Mouse (Mus musculus) hindbrain, embryonic 15.5 days (tissue): ENCODE measurements around the gene Uvssa. TPM values are rescaled to one million over a fixed set of nuclear protein-coding genes. Genes with fewer than 3 reads are reported as not detected.

Source experiments
- ATAC-seq: fragments of 200-750 bp; cut with Nextera tagmentation; 2 replicates; pipeline ENCODE4 v1.8.0; 2017; ENCODE audit warnings: low read depth, moderate number of reproducible peaks, moderate TSS enrichment; ENCODE audit not compliant: low FRiP score
- H3K27ac ChIP-seq: fragments of 300-500 bp; sonication (generic); replicated peaks from 2 replicates; pipeline ENCODE4 v1.5.1; 2015; ENCODE audit warnings: mild to moderate bottlenecking, inconsistent platforms
- H3K27me3 ChIP-seq: fragments of 300-500 bp; sonication (generic); 2 replicates; pipeline ENCODE4 v1.6.1; 2015; ENCODE audit warnings: control low read depth, inconsistent platforms
- H3K36me3 ChIP-seq: fragments of 300-500 bp; sonication (generic); 2 replicates; pipeline ENCODE4 v1.6.1; 2015; ENCODE audit warnings: control low read depth, inconsistent platforms
- H3K4me1 ChIP-seq: fragments of 300-500 bp; sonication (generic); replicated peaks from 2 replicates; pipeline ENCODE4 v1.6.1; 2015; ENCODE audit warnings: control low read depth, inconsistent platforms
- H3K4me2 ChIP-seq: fragments of 300-500 bp; sonication (generic); 2 replicates; pipeline ENCODE4 v1.6.1; 2015; ENCODE audit warnings: moderate library complexity, mild to moderate bottlenecking, inconsistent platforms
- H3K4me3 ChIP-seq: fragments of 300-500 bp; sonication (generic); 2 replicates; pipeline ENCODE4 v1.5.1; 2015; ENCODE audit warnings: mild to moderate bottlenecking, inconsistent platforms
- H3K9ac ChIP-seq: fragments of 300-500 bp; sonication (generic); 2 replicates; pipeline ENCODE4 v1.6.1; 2015; ENCODE audit warnings: inconsistent platforms
- H3K9me3 ChIP-seq: fragments of 300-500 bp; sonication (generic); 2 replicates; pipeline ENCODE4 v1.6.1; 2016; ENCODE audit warnings: control low read depth, inconsistent platforms
- WGBS: fragments of 180-500 bp; shearing (Covaris S2); methylation state at CpG from one replicate; pipeline ENCODE4 v1.1.7; 2015; 5-methylcytosine and 5-hydroxymethylcytosine counted together
- polyA plus RNA-seq: library from polyadenylated mRNA; unstranded; fragments of >200 nt; fragmentation: Nextera tagmentation; extraction: Ambion mirVana; gene quantifications from 2 replicates; pipeline ENCODE4 v1.2.1, GENCODE M21; 2015

Gene Uvssa
- polyA plus RNA-seq, 1 experiment from 2014 or later: 7.0 TPM

GRCm38 (mm10) chr5:33459111-33459510 lies 80.8 kb downstream of the Uvssa start:
- Histone ChIP-seq H3K9me3 (no peaks in the 10 kb centered on the region), H3K4me2 (no peak overlapping the region), H3K9ac (no peak overlapping the region), H3K27me3 (peaks cover 40% of the 10 kb centered on the region), H3K4me3 (no peak overlapping the region), H3K36me3 (no peaks in the 10 kb centered on the region), H3K4me1 (0 out of 2 replicates have a peak, but pooled peaks cover 8% of the 10 kb centered on the region), H3K27ac (no peak overlapping the region)
- no peak for ATAC-seq
- WGBS: 61% methylated on average over 2 of the region's 2 CpGs

DNA sequence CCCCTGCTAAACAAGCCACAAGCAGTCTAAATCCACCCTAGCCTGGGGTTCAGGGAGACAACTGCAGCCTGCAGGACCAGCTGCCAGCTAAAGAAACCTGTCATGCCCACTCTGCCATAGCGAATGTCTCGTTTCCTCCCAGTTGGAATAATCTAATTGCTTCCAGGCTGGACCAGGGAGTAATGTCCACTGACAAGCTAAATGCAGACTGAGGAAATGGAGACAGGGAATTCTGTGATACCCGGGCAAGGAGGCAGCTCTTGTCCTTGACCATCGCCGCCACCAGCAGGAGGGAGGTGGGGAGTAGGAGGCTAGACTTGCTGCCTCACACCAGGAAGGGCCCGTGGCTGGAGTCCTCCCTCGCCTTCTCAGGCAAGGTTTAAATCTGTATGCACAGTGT lies 86.0 kb downstream of the Uvssa start:
- H3K27ac ChIP-seq: no peak overlapping the region
- no peak for ATAC-seq

DNA sequence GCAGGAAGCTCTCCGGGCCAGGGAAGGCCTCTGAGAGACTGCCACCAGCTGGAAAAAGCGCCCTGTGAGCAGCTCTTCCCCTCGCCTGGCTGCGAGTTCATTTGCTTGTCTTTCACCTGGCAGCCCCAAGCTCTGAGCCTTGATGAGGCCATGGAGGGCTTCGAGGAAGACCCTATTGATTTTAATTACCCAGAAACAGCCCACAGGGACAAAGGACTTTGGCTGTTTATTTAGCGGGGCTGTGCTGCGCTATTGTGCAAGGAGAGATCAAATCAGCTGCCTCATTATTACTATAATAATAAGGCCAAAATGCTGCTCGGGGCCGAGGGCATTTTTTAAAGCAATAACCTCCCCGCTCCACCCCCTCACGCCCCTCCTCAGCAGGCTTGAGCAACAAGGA lies 87.1 kb downstream of the Uvssa start:
- 24% methylated on average over 11 of the region's 11 CpGs for WGBS

More for the DNA sequence above, 86.0 kb downstream of the Uvssa start:
- Histone ChIP-seq H3K4me1 (peaks cover 12% of the 10 kb centered on the region; the same call in 1 of the 2 replicates), H3K36me3 (no peaks in the 10 kb centered on the region), H3K4me2 (no peak overlapping the region), H3K9me3 (no peaks in the 10 kb centered on the region), H3K27me3 (peaks cover 28% of the 10 kb centered on the region), H3K4me3 (no peak overlapping the region), H3K9ac (no peak overlapping the region)
- WGBS: 66% methylated on average over 7 of the region's 7 CpGs

More for the DNA sequence above, 87.1 kb downstream of the Uvssa start:
- peaks cover 22% of the 10 kb centered on the region for H3K27me3 ChIP-seq
- ATAC-seq: no peak
- H3K4me3 ChIP-seq: no peak overlapping the region
- no peaks in the 10 kb centered on the region for H3K36me3 ChIP-seq
- no peak overlapping the region for H3K4me2 ChIP-seq
- H3K9ac ChIP-seq: no peak overlapping the region
- H3K27ac ChIP-seq: no peak overlapping the region
- H3K4me1 ChIP-seq: peaks cover 12% of the 10 kb centered on the region; the same call in 1 of the 2 replicates
- H3K9me3 ChIP-seq: no peaks in the 10 kb centered on the region

Other genes with a start within 250 kb of the Uvssa start
- 4.0 and 5.2 TPM in 2 replicates for gene Spon2, start 160.1 kb upstream of the Uvssa start, polyA plus RNA-seq
- gene Ctbp1, start 103.6 kb upstream of the Uvssa start, polyA plus RNA-seq: 484 and 489 TPM in 2 replicates
- 125 and 127 TPM in 2 replicates for gene Maea, start 43.0 kb upstream of the Uvssa start, polyA plus RNA-seq
- gene Nkx1-1, start 55.4 kb downstream of the Uvssa start, polyA plus RNA-seq: 0.25 and 0.52 TPM in 2 replicates